Mouse (Mus musculus) Muller cell, postnatal 12 days (primary cell): ENCODE measurements around the gene Hoxc5.

Experiments used
- DNase-seq: peaks from one replicate; pipeline ENCODE4 v3.0.0-alpha.2; 2015; ENCODE audit errors: inconsistent ontology term

The Hoxc5 gene

GRCm38 (mm10) chr15:103035548-103035881 is 68.3 kb downstream of the Hoxc5 start:
- DNase-seq, result no peak

- no peak for DNase-seq
Observed at GRCm38 (mm10) chr15:103037579-103037978, 70.3 kb downstream of the Hoxc5 start.

- DNase-seq, result no peak
Observed at GRCm38 (mm10) chr15:103038701-103039480, 71.6 kb downstream of the Hoxc5 start.

GRCm38 (mm10) chr15:103039609-103040008 is 72.4 kb downstream of the Hoxc5 start:
- DNase-seq, result no peak

- DNase-seq, result no peak
Observed at GRCm38 (mm10) chr15:103040601-103041000, 73.4 kb downstream of the Hoxc5 start.

- DNase-seq, result no peak
Observed at GRCm38 (mm10) chr15:103041613-103042012, 74.4 kb downstream of the Hoxc5 start.

- DNase-seq, result no peak
Observed at GRCm38 (mm10) chr15:103042209-103042608, 75.0 kb downstream of the Hoxc5 start.

GRCm38 (mm10) chr15:103051670-103052069 is 84.4 kb downstream of the Hoxc5 start:
- DNase-seq, result no peak

- DNase-seq, result no peak
Observed at GRCm38 (mm10) chr15:103053210-103053609, 86.0 kb downstream of the Hoxc5 start.

GRCm38 (mm10) chr15:103056396-103056795 is 89.2 kb downstream of the Hoxc5 start:
- DNase-seq, result no peak

- no peak for DNase-seq
Observed at GRCm38 (mm10) chr15:103058715-103059114, 91.5 kb downstream of the Hoxc5 start.

GRCm38 (mm10) chr15:103059393-103059992 is 92.2 kb downstream of the Hoxc5 start:
- no peak for DNase-seq

- DNase-seq, result no peak
Observed at GRCm38 (mm10) chr15:103060021-103060340, 92.7 kb downstream of the Hoxc5 start.

GRCm38 (mm10) chr15:103060341-103061130 is 93.3 kb downstream of the Hoxc5 start:
- no peak for DNase-seq

GRCm38 (mm10) chr15:103061131-103061825 is 94.0 kb downstream of the Hoxc5 start:
- peak; percentile 17 for DNase-seq

- DNase-seq, result no peak
Observed at GRCm38 (mm10) chr15:103061988-103062387, 94.7 kb downstream of the Hoxc5 start.

GRCm38 (mm10) chr15:103065642-103066041 is 98.4 kb downstream of the Hoxc5 start:
- no peak for DNase-seq
